Mouse (Mus musculus): ENCODE measurements around the gene Fam71e2.

DNA sequence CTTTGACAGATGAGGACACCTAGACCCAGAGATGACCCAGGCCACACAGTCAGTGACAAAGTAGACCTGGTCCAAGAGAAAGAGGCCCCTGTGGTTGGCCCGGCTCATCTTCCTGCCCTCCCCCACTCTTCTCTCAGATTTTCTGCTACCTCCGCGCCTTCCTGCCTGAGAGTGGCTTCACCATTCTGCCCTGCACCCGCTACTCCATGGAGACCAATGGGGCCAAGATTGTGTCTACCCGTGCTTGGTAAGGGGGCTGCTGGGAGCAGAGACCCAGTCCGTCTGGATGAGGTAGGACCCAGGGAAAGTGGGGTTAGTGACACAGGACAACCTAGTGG, 28.7 kb downstream of the Fam71e2 start:
- TF ChIP-seq POLR2A (IDR thresholded peaks at IDR 0.05; ENCODE audit: borderline replicate concordance, low read depth, low read length) (no peak), CTCF (IDR thresholded peaks at IDR 0.05; ENCODE audit: low read depth, low read length) (no peak)

All from bone marrow macrophage, adult 2 months (primary cell).